Mouse (Mus musculus) CH12.LX (cell line): ENCODE measurements at regions not wholly inside any gene's neighbourhood (a gene's known extent, or its start where the extent isn't known, plus 50 kb on each side); places are given as distances from the start of the nearest gene placed in this dataset.

ENCODE experiments used
- DNase-seq: peaks from one replicate; pipeline ENCODE4 v3.0.0-alpha.2; 2013; ENCODE audit errors: extremely low read depth
- H3K27ac ChIP-seq: 2 replicates; pipeline ENCODE4 v1.5.1; 2012; ENCODE audit warnings: low read depth, mild to moderate bottlenecking, control low read depth, moderate library complexity; ENCODE audit not compliant: insufficient read depth
- H3K27me3 ChIP-seq: replicated peaks from 2 replicates; pipeline ENCODE3; 2012; ENCODE audit warnings: inconsistent platforms
- H3K36me3 ChIP-seq, 2 experiments: replicated peaks in 1 of 2; 2 replicates each; pipeline versions ENCODE3 to v1.6.1; 2012; ENCODE audit warnings: inconsistent platforms in 1 of 2, low read length in 1 of 2, mild to moderate bottlenecking in 1 of 2, mixed read lengths in 1 of 2, moderate library complexity in 1 of 2; ENCODE audit not compliant: control insufficient read depth in 1 of 2, insufficient read depth in 1 of 2
- H3K4me1 ChIP-seq, 2 experiments: 2 replicates each; pipeline ENCODE4 v1.6.1; 2012; ENCODE audit warnings: inconsistent platforms in 1 of 2, moderate library complexity in 1 of 2; ENCODE audit not compliant: insufficient read depth in 2 of 2, control insufficient read depth in 1 of 2
- H3K4me2 ChIP-seq: 2 replicates; pipeline ENCODE4 v1.6.1; 2012; ENCODE audit warnings: low read depth, mild to moderate bottlenecking, control low read depth; ENCODE audit not compliant: poor library complexity, insufficient read depth, severe bottlenecking
- H3K4me3 ChIP-seq, 3 experiments: fragments of 150-350 bp in 1 of 3; sonication (generic) in 1 of 3; replicated peaks in 1 of 3; 2 replicates each; pipeline versions ENCODE3 to v1.5.1; 2011 to 2012; ENCODE audit warnings: low read depth in 2 of 3, low read length in 2 of 3, mild to moderate bottlenecking in 2 of 3, moderate library complexity in 2 of 3, control low read depth in 1 of 3, improper control_type of control experiment in 1 of 3, inconsistent platforms in 1 of 3, mixed read lengths in 1 of 3; ENCODE audit not compliant: poor library complexity in 1 of 3
- H3K79me2 ChIP-seq: replicated peaks from 2 replicates; pipeline ENCODE4 v1.6.1; 2012; ENCODE audit warnings: mild to moderate bottlenecking, moderate library complexity; ENCODE audit not compliant: control insufficient read depth, poor library complexity, insufficient read depth, severe bottlenecking; ENCODE audit errors: extremely low read depth
- H3K9ac ChIP-seq: 2 replicates; pipeline ENCODE4 v1.6.1; 2012; ENCODE audit warnings: low read depth, mild to moderate bottlenecking, control low read depth, moderate library complexity; ENCODE audit not compliant: insufficient read depth
- H3K9me3 ChIP-seq: replicated peaks from 2 replicates; pipeline ENCODE3; 2012; ENCODE audit warnings: low read length, inconsistent platforms, mixed read lengths
- CHD2 ChIP-seq: IDR thresholded peaks from 2 replicates; pipeline ENCODE4 v1.6.1; 2011; ENCODE audit warnings: low read length, improper control_type of control experiment
- CTCF ChIP-seq, 2 experiments: IDR thresholded peaks in 1 of 2; conservative IDR thresholded peaks in 1 of 2; 2 replicates each; pipeline ENCODE4 v1.5.1; 2011 to 2012; ENCODE audit warnings: low read depth in 2 of 2, low read length in 2 of 2, improper control_type of control experiment in 1 of 2, inconsistent platforms in 1 of 2, mild to moderate bottlenecking in 1 of 2, moderate library complexity in 1 of 2
- EP300 ChIP-seq: IDR thresholded peaks from 2 replicates; pipeline ENCODE4 v1.6.1; 2011; ENCODE audit warnings: low read length, improper control_type of control experiment
- HCFC1 ChIP-seq: IDR thresholded peaks from 2 replicates; pipeline ENCODE4 v1.6.1; 2012; ENCODE audit warnings: low read depth, mild to moderate bottlenecking, inconsistent platforms, low read length, improper control_type of control experiment
- IRF4 ChIP-seq: IDR thresholded peaks from 2 replicates; pipeline ENCODE4 v1.6.1; 2014; ENCODE audit warnings: low read depth, mild to moderate bottlenecking, inconsistent platforms, low read length, improper control_type of control experiment
- KAT2A ChIP-seq: IDR thresholded peaks from 2 replicates; pipeline ENCODE4 v1.6.1; 2012; ENCODE audit warnings: low read length, improper control_type of control experiment, inconsistent platforms; ENCODE audit not compliant: insufficient replicate concordance
- MAX ChIP-seq: IDR thresholded peaks from 2 replicates; pipeline ENCODE4 v1.6.1; 2011; ENCODE audit warnings: low read length, improper control_type of control experiment
- MEF2A ChIP-seq: IDR thresholded peaks from 2 replicates; pipeline ENCODE4 v1.6.1; 2014; ENCODE audit warnings: low read depth, mild to moderate bottlenecking, inconsistent platforms, low read length, improper control_type of control experiment, borderline replicate concordance
- MYC ChIP-seq: IDR thresholded peaks from 2 replicates; pipeline ENCODE4 v1.6.1; 2011; ENCODE audit warnings: low read depth, mild to moderate bottlenecking, improper control_type of control experiment, low read length
- NELFE ChIP-seq: IDR thresholded peaks from 2 replicates; pipeline ENCODE4 v1.6.1; 2011; ENCODE audit warnings: low read depth, low read length, improper control_type of control experiment
- NRF1 ChIP-seq: IDR thresholded peaks from 2 replicates; pipeline ENCODE4 v1.6.1; 2014; ENCODE audit warnings: low read depth, mild to moderate bottlenecking, inconsistent platforms, low read length, improper control_type of control experiment, moderate library complexity
- PAX5 ChIP-seq: IDR thresholded peaks from 2 replicates; pipeline ENCODE4 v1.6.1; 2012; ENCODE audit warnings: low read length, inconsistent platforms, mixed read lengths
- RAD21 ChIP-seq: IDR thresholded peaks from 2 replicates; pipeline ENCODE4 v1.6.1; 2011; ENCODE audit warnings: low read depth, mild to moderate bottlenecking, low read length, improper control_type of control experiment, moderate library complexity
- SIN3A ChIP-seq: IDR thresholded peaks from 2 replicates; pipeline ENCODE4 v1.6.1; 2012; ENCODE audit warnings: low read length, improper control_type of control experiment, inconsistent platforms
- TBP ChIP-seq: conservative IDR thresholded peaks from 2 replicates; pipeline ENCODE4 v1.6.1; 2011; ENCODE audit warnings: low read depth, low read length, improper control_type of control experiment
- TCF12 ChIP-seq: IDR thresholded peaks from 2 replicates; pipeline ENCODE4 v1.6.1; 2014; ENCODE audit warnings: low read depth, mild to moderate bottlenecking, inconsistent platforms, low read length, improper control_type of control experiment
- USF2 ChIP-seq: conservative IDR thresholded peaks from 2 replicates; pipeline ENCODE4 v1.6.1; 2011; ENCODE audit warnings: low read depth, low read length, improper control_type of control experiment
- ZC3H11A ChIP-seq: IDR thresholded peaks from 2 replicates; pipeline ENCODE4 v1.6.1; 2012; ENCODE audit warnings: low read depth, mild to moderate bottlenecking, inconsistent platforms, low read length, improper control_type of control experiment
- ZKSCAN1 ChIP-seq: IDR thresholded peaks from 2 replicates; pipeline ENCODE4 v1.6.1; 2012; ENCODE audit warnings: low read depth, inconsistent platforms, low read length, improper control_type of control experiment, borderline replicate concordance
- ZMIZ1 ChIP-seq: IDR thresholded peaks from 2 replicates; pipeline ENCODE4 v1.6.1; 2012; ENCODE audit warnings: low read depth, mild to moderate bottlenecking, inconsistent platforms, low read length, improper control_type of control experiment
- ZNF384 ChIP-seq: IDR thresholded peaks from 2 replicates; pipeline ENCODE4 v1.6.1; 2012; ENCODE audit warnings: low read depth, low read length, improper control_type of control experiment, inconsistent platforms
- dilution Hi-C: fragments of 300-500 bp; cut with MboI; formaldehyde crosslinking; loops from 2 replicates; pipeline ENCODE4 v1.14.3; 2020; ENCODE audit warnings: low sequenced_read_pairs; ENCODE audit not compliant: extremely low pct_unique_long_range_greater_than_20kb, extremely low pct_ligation_motif_present
- in situ Hi-C: fragments of 300-500 bp; cut with MboI; formaldehyde crosslinking; loops from 3 replicates; pipeline ENCODE4 v1.14.3; 2019; ENCODE audit warnings: low sequenced_read_pairs, low pct_ligation_motif_present, low pct_unique_long_range_greater_than_20kb, mixed read lengths

DNA sequence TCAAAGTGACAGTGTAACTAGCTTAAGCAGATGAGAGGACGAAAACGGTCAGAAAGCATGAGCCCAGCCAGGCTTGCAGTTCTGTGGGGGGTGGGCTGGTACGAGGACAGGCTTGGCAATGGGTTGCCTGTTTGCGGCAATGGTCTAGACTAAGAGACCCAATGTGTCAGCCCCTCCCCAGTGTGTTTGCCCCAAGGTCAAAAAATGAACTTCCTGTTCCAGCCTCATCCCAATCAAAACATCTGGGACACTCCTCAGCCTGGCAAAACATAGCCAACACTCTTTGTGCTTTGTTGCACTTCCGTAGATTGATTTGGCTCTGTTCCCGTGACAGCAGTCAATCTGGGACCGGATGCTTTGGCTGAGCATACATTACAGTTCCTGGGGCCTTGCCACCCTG, 132.7 kb upstream of the Ces5a start:
- no peak overlapping the region for H3K4me2 ChIP-seq
- H3K27me3 ChIP-seq, result no peaks in the 10 kb centered on the region
- TF ChIP-seq ZKSCAN1 (no peak), MYC (no peak), ZMIZ1 (no peak), SIN3A (no peak), TCF12 (no peak), CTCF (conservative IDR thresholded peaks at IDR 0.05 in 1 of 2, IDR thresholded peaks at IDR 0.05 in 1 of 2; ENCODE audit: low read depth in 2 of 2, low read length in 2 of 2) (no peak), CHD2 (no peak), NRF1 (no peak), ZC3H11A (no peak), ZNF384 (no peak), IRF4 (no peak), EP300 (no peak), HCFC1 (no peak), KAT2A (no peak), NELFE (no peak), TBP (no peak)
- no peaks in the 10 kb centered on the region for H3K36me3 ChIP-seq
- dilution Hi-C loops (no loop called here), in situ Hi-C loops (loop anchor here (10.0 kb wide), 1 partner anchor 176 kb away; no protein-coding TSS in a partner anchor)
- H3K79me2 ChIP-seq, result no peaks in the 10 kb centered on the region
- no peaks in the 10 kb centered on the region for H3K9me3 ChIP-seq
- H3K4me1 ChIP-seq, result no peaks in the 10 kb centered on the region
- DNase-seq, result no peak
- no peak overlapping the region for H3K4me3 ChIP-seq
- no peak overlapping the region for H3K27ac ChIP-seq
- no peak overlapping the region for H3K9ac ChIP-seq

DNA sequence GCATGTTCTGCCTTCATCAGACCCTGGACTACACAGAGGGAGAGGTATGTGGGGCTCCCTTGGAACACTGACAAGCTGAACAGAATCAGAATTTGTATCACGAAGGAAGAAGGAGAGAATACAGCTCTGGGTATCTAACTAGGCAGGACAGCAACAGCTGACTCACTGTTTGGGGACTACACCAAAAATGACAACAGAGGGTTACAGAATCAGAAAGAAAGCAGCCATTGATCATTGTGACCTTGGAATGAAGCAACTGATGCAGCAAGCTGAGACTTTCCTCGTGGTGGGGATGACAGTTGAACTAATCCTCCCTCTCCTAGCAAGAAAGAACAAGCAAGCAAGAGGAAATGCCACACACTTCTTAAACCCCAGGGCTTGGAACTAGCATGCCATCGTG, 135.0 kb upstream of the Gnao1 start:
- in situ Hi-C loops, result loop anchor here (25.0 kb wide), 1 partner anchor 513 kb away; the partner anchor contains the start of gene Mt1
- no peak overlapping the region for H3K9ac ChIP-seq
- H3K27me3 ChIP-seq, result no peaks in the 10 kb centered on the region
- H3K27ac ChIP-seq, result no peak overlapping the region
- H3K9me3 ChIP-seq, result no peaks in the 10 kb centered on the region
- no peak overlapping the region for H3K4me2 ChIP-seq
- DNase-seq, result no peak
- H3K4me1 ChIP-seq, result peaks cover 0 to 6% of the 10 kb centered on the region in 2 experiments; a peak in 2 of 4 replicates
- dilution Hi-C loops, result no loop called here
- no peak for TF ChIP-seq ZNF384
- TF ChIP-seq USF2, result no peak
- TF ChIP-seq ZMIZ1, result no peak
- TF ChIP-seq CTCF (conservative IDR thresholded peaks at IDR 0.05 in 1 of 2, IDR thresholded peaks at IDR 0.05 in 1 of 2; ENCODE audit: low read depth in 2 of 2, low read length in 2 of 2), result no peak
- no peak for TF ChIP-seq MAX
- no peak for TF ChIP-seq HCFC1
- TF ChIP-seq RAD21, result no peak
- TF ChIP-seq MEF2A, result no peak
- no peak for TF ChIP-seq PAX5
- H3K4me3 ChIP-seq, result no peak overlapping the region
- no peaks in the 10 kb centered on the region for H3K79me2 ChIP-seq
- no peaks in the 10 kb centered on the region for H3K36me3 ChIP-seq
